Mouse (Mus musculus) myocyte (in vitro differentiated cells): Measurements from ENCODE around the gene Arhgef40. TPM values are rescaled to one million over a fixed set of nuclear protein-coding genes. Genes with fewer than 3 reads are reported as not detected.

Experiments used
- H3K27me3 ChIP-seq: one replicate; pipeline ENCODE4 v1.6.1; 2011; ENCODE audit not compliant: control insufficient read depth, insufficient read depth, insufficient read length
- H3K36me3 ChIP-seq: one replicate; pipeline ENCODE4 v1.6.1; 2011; ENCODE audit not compliant: control insufficient read depth, insufficient read depth
- H3K4me2 ChIP-seq: one replicate; pipeline ENCODE4 v1.6.1; 2011; ENCODE audit warnings: low read depth, control low read depth
- H3K4me3 ChIP-seq: one replicate; pipeline ENCODE4 v1.5.1; 2011; ENCODE audit warnings: mild to moderate bottlenecking, control low read depth, moderate library complexity
- H3K79me2 ChIP-seq: one replicate; pipeline ENCODE4 v1.6.1; 2011; ENCODE audit not compliant: control insufficient read depth, insufficient read depth
- H3ac ChIP-seq: one replicate; pipeline ENCODE4 v1.6.1; 2011; ENCODE audit not compliant: control insufficient read depth, insufficient read length
- CEBPB ChIP-seq: IDR thresholded peaks from 2 replicates; pipeline ENCODE4 v1.6.1; 2011; ENCODE audit warnings: mild to moderate bottlenecking, moderate library complexity; ENCODE audit not compliant: poor library complexity, insufficient read depth, severe bottlenecking
- E2F4 ChIP-seq: IDR thresholded peaks from one replicate; pipeline ENCODE4 v1.6.1; 2011; ENCODE audit warnings: mild to moderate bottlenecking, control low read depth, moderate library complexity; ENCODE audit not compliant: insufficient read depth
- MAX ChIP-seq: IDR thresholded peaks from one replicate; pipeline ENCODE4 v1.6.1; 2011; ENCODE audit warnings: low read depth, mild to moderate bottlenecking, control low read depth
- MYOD1 ChIP-seq, 3 experiments: IDR thresholded peaks; one replicate each; pipeline ENCODE4 v1.6.1; 2011; ENCODE audit warnings: control low read depth in 2 of 3, low read depth in 2 of 3, mild to moderate bottlenecking in 2 of 3, moderate library complexity in 1 of 3; ENCODE audit not compliant: insufficient read length in 2 of 3, control insufficient read depth in 1 of 3
- MYOG ChIP-seq, 3 experiments: IDR thresholded peaks; one replicate each; pipeline ENCODE4 v1.6.1; 2011; ENCODE audit warnings: control low read depth in 2 of 3, low read depth in 2 of 3, mild to moderate bottlenecking in 2 of 3; ENCODE audit not compliant: insufficient read length in 2 of 3, control insufficient read depth in 1 of 3, insufficient read depth in 1 of 3
- POLR2A ChIP-seq: IDR thresholded peaks from one replicate; pipeline ENCODE4 v1.6.1; 2011; ENCODE audit warnings: low read depth, mild to moderate bottlenecking, control low read depth, moderate library complexity; ENCODE audit not compliant: insufficient read length
- POLR2AphosphoS2 ChIP-seq: IDR thresholded peaks from one replicate; pipeline ENCODE4 v1.6.1; 2011; ENCODE audit warnings: low read depth, control low read depth; ENCODE audit not compliant: insufficient read length
- REST ChIP-seq: IDR thresholded peaks from one replicate; pipeline ENCODE4 v1.6.1; 2011; ENCODE audit warnings: mild to moderate bottlenecking, control low read depth, moderate library complexity; ENCODE audit not compliant: insufficient read depth, insufficient read length
- SRF ChIP-seq: IDR thresholded peaks from one replicate; pipeline ENCODE4 v1.6.1; 2011; ENCODE audit warnings: low read depth; ENCODE audit not compliant: control insufficient read depth, insufficient read length
- TCF12 ChIP-seq: IDR thresholded peaks from one replicate; pipeline ENCODE4 v1.6.1; 2011; ENCODE audit warnings: mild to moderate bottlenecking, control low read depth; ENCODE audit not compliant: poor library complexity, insufficient read depth, severe bottlenecking
- TCF3 ChIP-seq: IDR thresholded peaks from one replicate; pipeline ENCODE4 v1.6.1; 2011; ENCODE audit warnings: low read depth, control low read depth; ENCODE audit not compliant: insufficient read length
- USF1 ChIP-seq: IDR thresholded peaks from one replicate; pipeline ENCODE4 v1.6.1; 2011; ENCODE audit warnings: low read depth, mild to moderate bottlenecking, control low read depth, moderate library complexity
- polyA plus RNA-seq: library from polyadenylated mRNA; unstranded; fragments of >200 nt; fragmentation: generic; extraction: Trizol; gene quantifications from one replicate; pipeline ENCODE4 v1.2.1, GENCODE M21; 2012; ENCODE audit warnings: missing spikeins

Arhgef40 gene
- polyA plus RNA-seq: 35.0 TPM

GRCm38 (mm10) chr14:51984247-51985231, at the start of gene Arhgef40:
TSS of gene Arhgef40 (plus strand) at chr14:51984719.
- no peaks in the 10 kb centered on the region for H3K27me3 ChIP-seq
- peak within 1 kb of the TSS; percentile 100 for H3K4me2 ChIP-seq
- peak within 1 kb of the TSS; percentile 93 for H3ac ChIP-seq
- no peaks in the 10 kb centered on the region for H3K36me3 ChIP-seq
- TF ChIP-seq USF1 (no peak), MYOD1 (IDR thresholded peaks at IDR 0.05; ENCODE audit: control insufficient read depth in 1 of 3, insufficient read length in 2 of 3, low read depth in 2 of 3) (peak in 1 of 3 experiments; percentile 5), CEBPB (no peak), TCF12 (no peak), SRF (no peak), MYOG (IDR thresholded peaks at IDR 0.05; ENCODE audit: control insufficient read depth in 1 of 3, insufficient read depth in 1 of 3, insufficient read length in 2 of 3, low read depth in 2 of 3) (peak in 1 of 3 experiments; percentile 38), MAX (no peak), POLR2AphosphoS2 (peak; percentile 52), REST (no peak), TCF3 (no peak), E2F4 (no peak), POLR2A (peak; percentile 65)
- H3K79me2 ChIP-seq: peaks cover 10% of the 10 kb centered on the region
- peak within 1 kb of the TSS; percentile 79 for H3K4me3 ChIP-seq

GRCm38 (mm10) chr14:51939005-51939404, 45.5 kb upstream of the Arhgef40 start:
- TF ChIP-seq MAX (no peak), POLR2AphosphoS2 (no peak), CEBPB (no peak), REST (no peak), USF1 (no peak), SRF (no peak), TCF12 (no peak), E2F4 (no peak), MYOD1 (IDR thresholded peaks at IDR 0.05; ENCODE audit: control insufficient read depth in 1 of 3, insufficient read length in 2 of 3, low read depth in 2 of 3) (no peak), MYOG (IDR thresholded peaks at IDR 0.05; ENCODE audit: control insufficient read depth in 1 of 3, insufficient read depth in 1 of 3, insufficient read length in 2 of 3, low read depth in 2 of 3) (no peak), TCF3 (no peak), POLR2A (no peak)
- H3ac ChIP-seq: no peak overlapping the region
- no peaks in the 10 kb centered on the region for H3K79me2 ChIP-seq
- no peak overlapping the region for H3K4me3 ChIP-seq
- no peaks in the 10 kb centered on the region for H3K27me3 ChIP-seq
- no peak overlapping the region for H3K4me2 ChIP-seq
- no peaks in the 10 kb centered on the region for H3K36me3 ChIP-seq

- TF ChIP-seq POLR2A (no peak), REST (no peak), SRF (no peak), POLR2AphosphoS2 (no peak), MYOD1 (IDR thresholded peaks at IDR 0.05; ENCODE audit: control insufficient read depth in 1 of 3, insufficient read length in 2 of 3, low read depth in 2 of 3) (no peak), CEBPB (no peak), TCF12 (no peak), MYOG (IDR thresholded peaks at IDR 0.05; ENCODE audit: control insufficient read depth in 1 of 3, insufficient read depth in 1 of 3, insufficient read length in 2 of 3, low read depth in 2 of 3) (no peak), MAX (no peak), TCF3 (no peak), USF1 (no peak), E2F4 (no peak)
- no peaks in the 10 kb centered on the region for H3K79me2 ChIP-seq
- no peak overlapping the region for H3K4me3 ChIP-seq
- H3K36me3 ChIP-seq: no peaks in the 10 kb centered on the region
- peak overlapping the region; percentile 25 for H3K4me2 ChIP-seq
- H3ac ChIP-seq: no peak overlapping the region
- H3K27me3 ChIP-seq: no peaks in the 10 kb centered on the region
Measured at GRCm38 (mm10) chr14:51940944-51941560, 43.5 kb upstream of the Arhgef40 start.

- no peaks in the 10 kb centered on the region for H3K79me2 ChIP-seq
- no peak overlapping the region for H3ac ChIP-seq
- H3K36me3 ChIP-seq: no peaks in the 10 kb centered on the region
- no peak for TF ChIP-seq TCF12
- no peak for TF ChIP-seq MAX
- no peak for TF ChIP-seq REST
- no peak for TF ChIP-seq CEBPB
- TF ChIP-seq SRF: no peak
- TF ChIP-seq MYOG (IDR thresholded peaks at IDR 0.05; ENCODE audit: control insufficient read depth in 1 of 3, insufficient read depth in 1 of 3, insufficient read length in 2 of 3, low read depth in 2 of 3): no peak
- TF ChIP-seq MYOD1 (IDR thresholded peaks at IDR 0.05; ENCODE audit: control insufficient read depth in 1 of 3, insufficient read length in 2 of 3, low read depth in 2 of 3): no peak
- TF ChIP-seq POLR2A: no peak
- no peak for TF ChIP-seq POLR2AphosphoS2
- no peak for TF ChIP-seq E2F4
- no peak for TF ChIP-seq USF1
- TF ChIP-seq TCF3: no peak
- no peaks in the 10 kb centered on the region for H3K27me3 ChIP-seq
- H3K4me2 ChIP-seq: peak overlapping the region; percentile 25
- H3K4me3 ChIP-seq: no peak overlapping the region
Measured at GRCm38 (mm10) chr14:51941577-51941976, 42.9 kb upstream of the Arhgef40 start.
